Comparison of ENCODE assay signal across 12 mouse cellular contexts in genomic region chr3:108010286-108010685, GRCm38 (mm10). TPM values are rescaled to one million over a fixed set of nuclear protein-coding genes. Genes with fewer than 3 reads are reported as not detected.
DNase-seq lines count a peak whose midpoint lies in the region; ATAC-seq and TF ChIP-seq lines count a peak whose summit lies in the region.
"Had no signal": no experiment of that assay in that cellular context is flagged by ENCODE, and none has a peak within 500 bp of the region (broad histone marks: within the 10 kb centered on the region; RNA-seq: fewer than 3 reads in every experiment).

No protein-coding gene starts in this region.

- no peaks in the 10 kb centered on the region for H3K36me3 ChIP-seq in forebrain, embryonic 16.5 days (ENCODE audit: control insufficient read depth, insufficient read depth)
- H3K36me3 ChIP-seq in forebrain, embryonic 11.5 days (ENCODE audit: control insufficient read depth, insufficient read depth, low read length), result no peaks in the 10 kb centered on the region
- H3K36me3 ChIP-seq in midbrain, embryonic 15.5 days (replicated peaks), result no peaks in the 10 kb centered on the region
- H3K36me3 ChIP-seq in midbrain, embryonic 10.5 days, result no peaks in the 10 kb centered on the region
- H3K36me3 ChIP-seq in lung, postnatal 0 days (ENCODE audit: insufficient read depth, low read length), result no peaks in the 10 kb centered on the region
- H3K36me3 ChIP-seq: limb, embryonic 15.5 days had no signal

- H3K9ac ChIP-seq in forebrain, embryonic 16.5 days (replicated peaks; ENCODE audit: low read depth, low read length), result no peak overlapping the region
- no peak overlapping the region for H3K9ac ChIP-seq in forebrain, embryonic 11.5 days (ENCODE audit: low read length)
- no peak overlapping the region for H3K9ac ChIP-seq in midbrain, embryonic 15.5 days
- H3K9ac ChIP-seq in lung, postnatal 0 days (replicated peaks; ENCODE audit: low read depth), result no peak overlapping the region
- H3K9ac ChIP-seq: limb, embryonic 15.5 days had no signal

- no peak for DNase-seq in forebrain, embryonic 11.5 days (ENCODE audit: low spot score)
- DNase-seq in midbrain, embryonic 10.5 days (ENCODE audit: low spot score), result no peak
- DNase-seq in fibroblast of lung, adult 2 months (ENCODE audit: low read depth), result peak; percentile 29
- peak; percentile 47 for DNase-seq in lung, postnatal 0 days (ENCODE audit: low spot score)
- no peak for DNase-seq in kidney, adult 11 months

- ATAC-seq in forebrain, embryonic 16.5 days, result 0 out of 2 replicates have a peak, but pooled peaks have one; percentile 52
- ATAC-seq in forebrain, embryonic 11.5 days (replicated peaks; ENCODE audit: low FRiP score), result no peak
- peak; percentile 63; the same call in 1 of the 2 replicates for ATAC-seq in midbrain, embryonic 15.5 days (replicated peaks)
- peak; percentile 32; the same call in 1 of the 2 replicates for ATAC-seq in lung, postnatal 0 days
- ATAC-seq in erythroblast, adult 5-6 weeks (replicated peaks; ENCODE audit: low FRiP score, poor library complexity, severe bottlenecking), result no peak
- ATAC-seq: activated CD4-positive, CD25-positive, alpha-beta regulatory T cell, adult 4 months had no signal

- no peak for TF ChIP-seq EP300 in lung, postnatal 0 days (IDR thresholded peaks at IDR 0.05)

- H3K27ac ChIP-seq in forebrain, embryonic 16.5 days (ENCODE audit: low read length), result no peak overlapping the region
- no peak overlapping the region for H3K27ac ChIP-seq in forebrain, embryonic 11.5 days (ENCODE audit: low read depth, low read length)
- H3K27ac ChIP-seq in midbrain, embryonic 15.5 days, result no peak overlapping the region
- no peak overlapping the region for H3K27ac ChIP-seq in midbrain, embryonic 10.5 days (replicated peaks)
- no peak overlapping the region for H3K27ac ChIP-seq in lung, postnatal 0 days (ENCODE audit: low read length)
- H3K27ac ChIP-seq: kidney, postnatal 0 days; limb, embryonic 15.5 days had no signal

- no peak for TF ChIP-seq CTCF in lung, postnatal 0 days (IDR thresholded peaks at IDR 0.05)

- 63% methylated on average over 2 of the region's 2 CpGs for WGBS in forebrain, embryonic 16.5 days
- WGBS in forebrain, embryonic 11.5 days, result 86% methylated on average over 2 of the region's 2 CpGs
- WGBS in midbrain, embryonic 15.5 days, result 71% methylated on average over 2 of the region's 2 CpGs
- WGBS in midbrain, embryonic 10.5 days, result 74% methylated on average over 2 of the region's 2 CpGs
- WGBS in lung, postnatal 0 days, result 52% methylated on average over 2 of the region's 2 CpGs

- H3K4me1 ChIP-seq in forebrain, embryonic 16.5 days (replicated peaks; ENCODE audit: control insufficient read depth, insufficient read depth, low read length), result peaks cover 4% of the 10 kb centered on the region; the same call in 1 of the 2 replicates
- no peaks in the 10 kb centered on the region for H3K4me1 ChIP-seq in forebrain, embryonic 11.5 days (replicated peaks; ENCODE audit: control insufficient read depth, insufficient read depth, low read length)
- H3K4me1 ChIP-seq in midbrain, embryonic 15.5 days, result 0 out of 2 replicates have a peak, but pooled peaks cover 4% of the 10 kb centered on the region
- peaks cover 8% of the 10 kb centered on the region for H3K4me1 ChIP-seq in midbrain, embryonic 10.5 days
- 0 out of 2 replicates have a peak, but pooled peaks cover 8% of the 10 kb centered on the region for H3K4me1 ChIP-seq in lung, postnatal 0 days (ENCODE audit: insufficient read depth, low read depth, low read length)
- H3K4me1 ChIP-seq: limb, embryonic 15.5 days had no signal

- H3K27me3 ChIP-seq in forebrain, embryonic 16.5 days (replicated peaks; ENCODE audit: control insufficient read depth, insufficient read depth, low read length), result no peaks in the 10 kb centered on the region
- no peaks in the 10 kb centered on the region for H3K27me3 ChIP-seq in forebrain, embryonic 11.5 days (ENCODE audit: control insufficient read depth, insufficient read depth, low read length)
- H3K27me3 ChIP-seq in midbrain, embryonic 15.5 days (replicated peaks), result no peaks in the 10 kb centered on the region
- H3K27me3 ChIP-seq in midbrain, embryonic 10.5 days (ENCODE audit: low read depth, poor library complexity, severe bottlenecking), result no peaks in the 10 kb centered on the region
- H3K27me3 ChIP-seq in lung, postnatal 0 days (replicated peaks; ENCODE audit: insufficient read depth, low read length), result no peaks in the 10 kb centered on the region
- H3K27me3 ChIP-seq: limb, embryonic 15.5 days had no signal

- no peaks in the 10 kb centered on the region for H3K9me3 ChIP-seq in forebrain, embryonic 16.5 days (ENCODE audit: control insufficient read depth, low read length)
- H3K9me3 ChIP-seq in forebrain, embryonic 11.5 days (ENCODE audit: control insufficient read depth, low read length), result no peaks in the 10 kb centered on the region
- H3K9me3 ChIP-seq in midbrain, embryonic 15.5 days, result no peaks in the 10 kb centered on the region
- no peaks in the 10 kb centered on the region for H3K9me3 ChIP-seq in midbrain, embryonic 10.5 days (replicated peaks)
- H3K9me3 ChIP-seq in lung, postnatal 0 days (ENCODE audit: low read length), result no peaks in the 10 kb centered on the region
- H3K9me3 ChIP-seq: limb, embryonic 15.5 days had no signal

- H3K4me2 ChIP-seq in forebrain, embryonic 16.5 days (ENCODE audit: low read length), result no peak overlapping the region
- no peak overlapping the region for H3K4me2 ChIP-seq in forebrain, embryonic 11.5 days (ENCODE audit: low read depth, low read length, severe bottlenecking)
- H3K4me2 ChIP-seq in midbrain, embryonic 15.5 days, result no peak overlapping the region
- H3K4me2 ChIP-seq in lung, postnatal 0 days (replicated peaks; ENCODE audit: low read depth, low read length), result no peak overlapping the region
- H3K4me2 ChIP-seq: limb, embryonic 15.5 days had no signal

- H3K4me3 ChIP-seq in forebrain, embryonic 16.5 days (replicated peaks; ENCODE audit: low read length), result no peak overlapping the region
- no peak overlapping the region for H3K4me3 ChIP-seq in forebrain, embryonic 11.5 days (ENCODE audit: low read depth, low read length)
- H3K4me3 ChIP-seq in midbrain, embryonic 15.5 days, result no peak overlapping the region
- H3K4me3 ChIP-seq in midbrain, embryonic 10.5 days, result no peak overlapping the region
- H3K4me3 ChIP-seq in lung, postnatal 0 days (ENCODE audit: low read depth, low read length), result no peak overlapping the region
- H3K4me3 ChIP-seq: limb, embryonic 15.5 days had no signal

RNA-seq across cellular contexts. Expression of gene Gstm1, which starts 7.5 kb away (rescaled TPM):
- 67.2 and 74.1 TPM in 2 replicates for polyA plus RNA-seq in forebrain, embryonic 16.5 days (2015; fragmentation: Nextera tagmentation; extraction: Ambion mirVana)
- polyA plus RNA-seq in forebrain, embryonic 11.5 days (2014; fragmentation: Nextera tagmentation; extraction: Ambion mirVana), result 25.7 and 27.2 TPM in 2 replicates
- 74.4 and 97.4 TPM in 2 replicates for polyA plus RNA-seq in midbrain, embryonic 15.5 days (2015; fragmentation: Nextera tagmentation; extraction: Ambion mirVana)
- 34.1 and 35.0 TPM in 2 replicates for polyA plus RNA-seq in midbrain, embryonic 10.5 days (2016; fragmentation: Nextera tagmentation; extraction: Ambion mirVana)
- 230 and 249 TPM in 2 replicates for polyA plus RNA-seq in lung, postnatal 0 days (2015; fragmentation: Nextera tagmentation; extraction: Ambion mirVana)
- 160 and 254 TPM in 2 replicates for total RNA-seq in erythroblast, adult 5-6 weeks (2015; ENCODE audit: low replicate concordance)
- 49.2 and 74.5 TPM in 2 replicates for total RNA-seq in erythroblast, adult 5-6 weeks (2017; ENCODE audit: low replicate concordance)

RNA-seq across cellular contexts. Expression of gene Gstm2, which starts 24.0 kb away (rescaled TPM):
- polyA plus RNA-seq in forebrain, embryonic 16.5 days (2015; fragmentation: Nextera tagmentation; extraction: Ambion mirVana), result 4.2 and 9.2 TPM in 2 replicates
- 10.6 and 13.3 TPM in 2 replicates for polyA plus RNA-seq in forebrain, embryonic 11.5 days (2014; fragmentation: Nextera tagmentation; extraction: Ambion mirVana)
- 11.0 and 11.5 TPM in 2 replicates for polyA plus RNA-seq in midbrain, embryonic 15.5 days (2015; fragmentation: Nextera tagmentation; extraction: Ambion mirVana)
- 11.6 and 12.6 TPM in 2 replicates for polyA plus RNA-seq in midbrain, embryonic 10.5 days (2016; fragmentation: Nextera tagmentation; extraction: Ambion mirVana)
- 129 and 132 TPM in 2 replicates for polyA plus RNA-seq in lung, postnatal 0 days (2015; fragmentation: Nextera tagmentation; extraction: Ambion mirVana)
- total RNA-seq in erythroblast, adult 5-6 weeks (2015; ENCODE audit: low replicate concordance), result 1.3 TPM in 1 of 2 replicates, not detected in the other
- total RNA-seq in erythroblast, adult 5-6 weeks (2017; ENCODE audit: low replicate concordance), result 0.60 and 2.1 TPM in 2 replicates
- polyA plus RNA-seq: activated CD4-positive, CD25-positive, alpha-beta regulatory T cell, adult 4 months had no signal

RNA-seq across cellular contexts. Expression of gene Gstm4, which starts 34.4 kb away (rescaled TPM):
- 15.2 and 15.9 TPM in 2 replicates for polyA plus RNA-seq in forebrain, embryonic 16.5 days (2015; fragmentation: Nextera tagmentation; extraction: Ambion mirVana)
- 11.8 and 14.3 TPM in 2 replicates for polyA plus RNA-seq in forebrain, embryonic 11.5 days (2014; fragmentation: Nextera tagmentation; extraction: Ambion mirVana)
- polyA plus RNA-seq in midbrain, embryonic 15.5 days (2015; fragmentation: Nextera tagmentation; extraction: Ambion mirVana), result 18.3 and 19.8 TPM in 2 replicates
- 12.4 and 14.1 TPM in 2 replicates for polyA plus RNA-seq in midbrain, embryonic 10.5 days (2016; fragmentation: Nextera tagmentation; extraction: Ambion mirVana)
- 11.2 and 13.4 TPM in 2 replicates for polyA plus RNA-seq in lung, postnatal 0 days (2015; fragmentation: Nextera tagmentation; extraction: Ambion mirVana)
- 4.2 and 8.4 TPM in 2 replicates for total RNA-seq in erythroblast, adult 5-6 weeks (2015; ENCODE audit: low replicate concordance)
- 0.28 and 0.51 TPM in 2 replicates for total RNA-seq in erythroblast, adult 5-6 weeks (2017; ENCODE audit: low replicate concordance)

RNA-seq across cellular contexts. Expression of gene Gstm3, which starts 41.2 kb away (rescaled TPM):
- polyA plus RNA-seq in forebrain, embryonic 16.5 days (2015; fragmentation: Nextera tagmentation; extraction: Ambion mirVana), result not detected in 2 replicates
- not detected in 2 replicates for polyA plus RNA-seq in forebrain, embryonic 11.5 days (2014; fragmentation: Nextera tagmentation; extraction: Ambion mirVana)
- 0.25 TPM in 1 of 2 replicates, not detected in the other for polyA plus RNA-seq in midbrain, embryonic 15.5 days (2015; fragmentation: Nextera tagmentation; extraction: Ambion mirVana)
- polyA plus RNA-seq in midbrain, embryonic 10.5 days (2016; fragmentation: Nextera tagmentation; extraction: Ambion mirVana), result not detected in 2 replicates
- 0.27 and 0.40 TPM in 2 replicates for polyA plus RNA-seq in lung, postnatal 0 days (2015; fragmentation: Nextera tagmentation; extraction: Ambion mirVana)
- total RNA-seq in erythroblast, adult 5-6 weeks (2015; ENCODE audit: low replicate concordance), result not detected in 2 replicates
- total RNA-seq in erythroblast, adult 5-6 weeks (2017; ENCODE audit: low replicate concordance), result not detected in 2 replicates
- total RNA-seq: common myeloid progenitor, adult 5-6 weeks had no signal
- polyA plus RNA-seq: activated CD4-positive, CD25-positive, alpha-beta regulatory T cell, adult 4 months; limb, embryonic 15.5 days had no signal

Comparison
In these comparisons a context has a peak if more than half of its experiments do, and no peak if none do; other contexts are left out.
1. ATAC-seq: peak in forebrain, embryonic 16.5 days (single experiment), midbrain, embryonic 15.5 days (single experiment) and lung, postnatal 0 days (single experiment); none in forebrain, embryonic 11.5 days (single experiment) and erythroblast, adult 5-6 weeks (single experiment).
2. DNase-seq: peak in fibroblast of lung, adult 2 months (single experiment) and lung, postnatal 0 days (single experiment); none in forebrain, embryonic 11.5 days (single experiment), midbrain, embryonic 10.5 days (single experiment) and kidney, adult 11 months (single experiment).